In genomic region chr5:144109201-144109600, GRCm38 (mm10) we compare ENCODE assay signal across 20 mouse cellular contexts. TPM values are rescaled to one million over a fixed set of nuclear protein-coding genes. Genes with fewer than 3 reads are reported as not detected.
DNase-seq lines count a peak whose midpoint lies in the region; ATAC-seq lines count a peak whose summit lies in the region.
"Had no signal": no experiment of that assay in that cellular context is flagged by ENCODE, and none has a peak within 500 bp of the region (broad histone marks: within the 10 kb centered on the region; RNA-seq: fewer than 3 reads in every experiment).

No protein-coding gene starts in this region.

- no peaks in the 10 kb centered on the region for H3K36me3 ChIP-seq in liver, embryonic 16.5 days (ENCODE audit: control insufficient read depth, insufficient read depth)
- H3K36me3 ChIP-seq in liver, embryonic 12.5 days = no peaks in the 10 kb centered on the region
- H3K36me3 ChIP-seq: embryonic facial prominence, embryonic 12.5 days; hindbrain, embryonic 12.5 days; limb, embryonic 12.5 days; lung, embryonic 15.5 days; midbrain, embryonic 13.5 days; neural tube, embryonic 15.5 days had no signal

- peaks cover 29% of the 10 kb centered on the region for H3K4me1 ChIP-seq in liver, embryonic 16.5 days (ENCODE audit: control insufficient read depth, low read depth, low read length)
- H3K4me1 ChIP-seq in liver, embryonic 12.5 days = peaks cover 59% of the 10 kb centered on the region
- H3K4me1 ChIP-seq: embryonic facial prominence, embryonic 12.5 days; limb, embryonic 12.5 days had no signal

- H3K4me2 ChIP-seq in liver, embryonic 16.5 days (ENCODE audit: low read depth, low read length) = no peak overlapping the region
- H3K4me2 ChIP-seq in liver, embryonic 12.5 days = no peak overlapping the region
- H3K4me2 ChIP-seq: embryonic facial prominence, embryonic 12.5 days; hindbrain, embryonic 12.5 days; limb, embryonic 12.5 days; lung, embryonic 15.5 days; midbrain, embryonic 13.5 days; neural tube, embryonic 15.5 days had no signal

- ATAC-seq in liver, embryonic 16.5 days (ENCODE audit: low read depth) = peak; percentile 33; the same call in 1 of the 2 replicates
- no peak for ATAC-seq in liver, embryonic 12.5 days
- ATAC-seq in granulocyte monocyte progenitor cell, adult 5-6 weeks (replicated peaks; ENCODE audit: poor library complexity, severe bottlenecking) = peak; percentile 94
- ATAC-seq in megakaryocyte, adult 5-6 weeks (ENCODE audit: poor library complexity, severe bottlenecking) = peak; percentile 96
- ATAC-seq: inflammation-experienced regulatory T-cells, adult 6 months; midbrain, embryonic 13.5 days had no signal

- WGBS in liver, embryonic 16.5 days (ENCODE audit: insufficient replicate concordance) = 69% methylated on average over 8 of the region's 8 CpGs
- WGBS in liver, embryonic 12.5 days (ENCODE audit: insufficient replicate concordance) = 71% methylated on average over 8 of the region's 8 CpGs

- H3K27me3 ChIP-seq in liver, embryonic 16.5 days (ENCODE audit: control insufficient read depth, insufficient read depth, low read depth, low read length) = no peaks in the 10 kb centered on the region
- no peaks in the 10 kb centered on the region for H3K27me3 ChIP-seq in liver, embryonic 12.5 days (replicated peaks)
- H3K27me3 ChIP-seq: embryonic facial prominence, embryonic 12.5 days; hindbrain, embryonic 12.5 days; limb, embryonic 12.5 days; lung, embryonic 15.5 days; midbrain, embryonic 13.5 days; neural tube, embryonic 15.5 days had no signal

- no peak overlapping the region for H3K4me3 ChIP-seq in liver, embryonic 16.5 days (ENCODE audit: low read depth, low read length)
- H3K4me3 ChIP-seq in liver, embryonic 12.5 days = no peak overlapping the region
- H3K4me3 ChIP-seq: embryonic facial prominence, embryonic 12.5 days; hindbrain, embryonic 12.5 days; limb, embryonic 12.5 days; lung, embryonic 15.5 days; midbrain, embryonic 13.5 days; myocyte; neural tube, embryonic 15.5 days had no signal

- DNase-seq in adrenal gland, adult 2 months = peak; percentile 43
- DNase-seq in adrenal gland, adult 18-20 months (ENCODE audit: low spot score in 2 of 2) = no peak
- DNase-seq in kidney, adult 18-20 months = no peak
- DNase-seq in retina, postnatal 1 day = no peak
- DNase-seq: cerebellum, adult 2 months; gastrocnemius, postnatal 10 days; spleen, adult 18-20 months; thymus, adult 2 months had no signal

- no peak overlapping the region for H3K27ac ChIP-seq in liver, embryonic 16.5 days (ENCODE audit: low read length)
- H3K27ac ChIP-seq in liver, embryonic 12.5 days = no peak overlapping the region
- H3K27ac ChIP-seq: embryonic facial prominence, embryonic 12.5 days; hindbrain, embryonic 12.5 days; limb, embryonic 12.5 days; lung, embryonic 15.5 days; midbrain, embryonic 13.5 days; neural tube, embryonic 15.5 days had no signal

- no peaks in the 10 kb centered on the region for H3K9me3 ChIP-seq in liver, embryonic 16.5 days (replicated peaks; ENCODE audit: control insufficient read depth, low read length)
- no peaks in the 10 kb centered on the region for H3K9me3 ChIP-seq in liver, embryonic 12.5 days (replicated peaks)
- H3K9me3 ChIP-seq: embryonic facial prominence, embryonic 12.5 days; hindbrain, embryonic 12.5 days; limb, embryonic 12.5 days; lung, embryonic 15.5 days; midbrain, embryonic 13.5 days; neural tube, embryonic 15.5 days had no signal

- H3K9ac ChIP-seq in liver, embryonic 16.5 days (ENCODE audit: low read depth, low read length) = no peak overlapping the region
- H3K9ac ChIP-seq in liver, embryonic 12.5 days = no peak overlapping the region
- H3K9ac ChIP-seq: embryonic facial prominence, embryonic 12.5 days; hindbrain, embryonic 12.5 days; limb, embryonic 12.5 days; lung, embryonic 15.5 days; midbrain, embryonic 13.5 days; neural tube, embryonic 15.5 days had no signal

RNA-seq across cellular contexts. Expression of gene Lmtk2, which starts 9.0 kb away (rescaled TPM):
- total RNA-seq in adrenal gland, adult 2 months (2021) = 10 to 100 TPM; 32.1 to 36.1 TPM
- 14.4 and 14.6 TPM in 2 replicates for polyA plus RNA-seq in adrenal gland, adult 2 months (2012; rRNA removed)
- 10 to 100 TPM; 36.1 to 39.6 TPM for total RNA-seq in adrenal gland, adult 18-20 months (2021)
- 1.9 and 2.3 TPM in 2 replicates for polyA plus RNA-seq in liver, embryonic 16.5 days (2015; fragmentation: Nextera tagmentation; extraction: Ambion mirVana)
- polyA plus RNA-seq in liver, embryonic 12.5 days (2016; fragmentation: Nextera tagmentation; extraction: Ambion mirVana) = 4.1 and 4.3 TPM in 2 replicates
- 7.2 and 7.3 TPM in 2 replicates for total RNA-seq in granulocyte monocyte progenitor cell, adult 5-6 weeks (2014; fragmentation: Nextera tagmentation)
- total RNA-seq in granulocyte monocyte progenitor cell, adult 5-6 weeks (2017) = 6.5 and 7.2 TPM in 2 replicates
- total RNA-seq in megakaryocyte, adult 5-6 weeks (2015) = 13.4 and 15.3 TPM in 2 replicates
- total RNA-seq in megakaryocyte, adult 5-6 weeks (2017) = 11.8 and 16.6 TPM in 2 replicates
